Mouse (Mus musculus) myocyte (in vitro differentiated cells): ENCODE measurements around the gene Arhgap11a. TPM values are rescaled to one million over a fixed set of nuclear protein-coding genes. Genes with fewer than 3 reads are reported as not detected.

Source experiments
- H3K27me3 ChIP-seq: one replicate; pipeline ENCODE4 v1.6.1; 2011; ENCODE audit not compliant: control insufficient read depth, insufficient read depth, insufficient read length
- H3K36me3 ChIP-seq: one replicate; pipeline ENCODE4 v1.6.1; 2011; ENCODE audit not compliant: control insufficient read depth, insufficient read depth
- H3K4me2 ChIP-seq: one replicate; pipeline ENCODE4 v1.6.1; 2011; ENCODE audit warnings: low read depth, control low read depth
- H3K4me3 ChIP-seq: one replicate; pipeline ENCODE4 v1.5.1; 2011; ENCODE audit warnings: mild to moderate bottlenecking, control low read depth, moderate library complexity
- H3K79me2 ChIP-seq: one replicate; pipeline ENCODE4 v1.6.1; 2011; ENCODE audit not compliant: control insufficient read depth, insufficient read depth
- H3ac ChIP-seq: one replicate; pipeline ENCODE4 v1.6.1; 2011; ENCODE audit not compliant: control insufficient read depth, insufficient read length
- CEBPB ChIP-seq: IDR thresholded peaks from 2 replicates; pipeline ENCODE4 v1.6.1; 2011; ENCODE audit warnings: mild to moderate bottlenecking, moderate library complexity; ENCODE audit not compliant: poor library complexity, insufficient read depth, severe bottlenecking
- E2F4 ChIP-seq: IDR thresholded peaks from one replicate; pipeline ENCODE4 v1.6.1; 2011; ENCODE audit warnings: mild to moderate bottlenecking, control low read depth, moderate library complexity; ENCODE audit not compliant: insufficient read depth
- MAX ChIP-seq: IDR thresholded peaks from one replicate; pipeline ENCODE4 v1.6.1; 2011; ENCODE audit warnings: low read depth, mild to moderate bottlenecking, control low read depth
- MYOD1 ChIP-seq, 3 experiments: IDR thresholded peaks; one replicate each; pipeline ENCODE4 v1.6.1; 2011; ENCODE audit warnings: control low read depth in 2 of 3, low read depth in 2 of 3, mild to moderate bottlenecking in 2 of 3, moderate library complexity in 1 of 3; ENCODE audit not compliant: insufficient read length in 2 of 3, control insufficient read depth in 1 of 3
- MYOG ChIP-seq, 3 experiments: IDR thresholded peaks; one replicate each; pipeline ENCODE4 v1.6.1; 2011; ENCODE audit warnings: control low read depth in 2 of 3, low read depth in 2 of 3, mild to moderate bottlenecking in 2 of 3; ENCODE audit not compliant: insufficient read length in 2 of 3, control insufficient read depth in 1 of 3, insufficient read depth in 1 of 3
- POLR2A ChIP-seq: IDR thresholded peaks from one replicate; pipeline ENCODE4 v1.6.1; 2011; ENCODE audit warnings: low read depth, mild to moderate bottlenecking, control low read depth, moderate library complexity; ENCODE audit not compliant: insufficient read length
- POLR2AphosphoS2 ChIP-seq: IDR thresholded peaks from one replicate; pipeline ENCODE4 v1.6.1; 2011; ENCODE audit warnings: low read depth, control low read depth; ENCODE audit not compliant: insufficient read length
- REST ChIP-seq: IDR thresholded peaks from one replicate; pipeline ENCODE4 v1.6.1; 2011; ENCODE audit warnings: mild to moderate bottlenecking, control low read depth, moderate library complexity; ENCODE audit not compliant: insufficient read depth, insufficient read length
- SRF ChIP-seq: IDR thresholded peaks from one replicate; pipeline ENCODE4 v1.6.1; 2011; ENCODE audit warnings: low read depth; ENCODE audit not compliant: control insufficient read depth, insufficient read length
- TCF12 ChIP-seq: IDR thresholded peaks from one replicate; pipeline ENCODE4 v1.6.1; 2011; ENCODE audit warnings: mild to moderate bottlenecking, control low read depth; ENCODE audit not compliant: poor library complexity, insufficient read depth, severe bottlenecking
- TCF3 ChIP-seq: IDR thresholded peaks from one replicate; pipeline ENCODE4 v1.6.1; 2011; ENCODE audit warnings: low read depth, control low read depth; ENCODE audit not compliant: insufficient read length
- USF1 ChIP-seq: IDR thresholded peaks from one replicate; pipeline ENCODE4 v1.6.1; 2011; ENCODE audit warnings: low read depth, mild to moderate bottlenecking, control low read depth, moderate library complexity
- polyA plus RNA-seq: library from polyadenylated mRNA; unstranded; fragments of >200 nt; fragmentation: generic; extraction: Trizol; gene quantifications from one replicate; pipeline ENCODE4 v1.2.1, GENCODE M21; 2012; ENCODE audit warnings: missing spikeins

Gene Arhgap11a
- polyA plus RNA-seq, 1 experiment = 6.8 TPM

GRCm38 (mm10) chr2:113803753-113804152, 44.7 kb downstream of the Arhgap11a start:
- H3ac ChIP-seq = no peak overlapping the region
- no peaks in the 10 kb centered on the region for H3K36me3 ChIP-seq
- no peak overlapping the region for H3K4me2 ChIP-seq
- H3K27me3 ChIP-seq = no peaks in the 10 kb centered on the region
- no peaks in the 10 kb centered on the region for H3K79me2 ChIP-seq
- TF ChIP-seq REST (no peak), MAX (no peak), POLR2A (no peak), E2F4 (no peak), CEBPB (no peak), SRF (no peak), TCF12 (no peak), USF1 (no peak)
- H3K4me3 ChIP-seq = no peak overlapping the region

GRCm38 (mm10) chr2:113800846-113801245, 47.6 kb downstream of the Arhgap11a start:
- Histone ChIP-seq H3K27me3 (no peaks in the 10 kb centered on the region), H3ac (no peak overlapping the region), H3K4me3 (no peak overlapping the region), H3K36me3 (no peaks in the 10 kb centered on the region), H3K4me2 (no peak overlapping the region), H3K79me2 (no peaks in the 10 kb centered on the region)
- TF ChIP-seq USF1 (no peak), MYOD1 (IDR thresholded peaks at IDR 0.05; ENCODE audit: control insufficient read depth in 1 of 3, insufficient read length in 2 of 3, low read depth in 2 of 3) (no peak), TCF3 (no peak), CEBPB (no peak), MAX (no peak), POLR2AphosphoS2 (no peak), TCF12 (no peak), SRF (no peak), MYOG (IDR thresholded peaks at IDR 0.05; ENCODE audit: control insufficient read depth in 1 of 3, insufficient read depth in 1 of 3, insufficient read length in 2 of 3, low read depth in 2 of 3) (no peak), E2F4 (no peak), REST (no peak), POLR2A (no peak)

- Histone ChIP-seq H3K4me2 (no peak overlapping the region), H3K36me3 (no peaks in the 10 kb centered on the region), H3K27me3 (no peaks in the 10 kb centered on the region), H3ac (no peak overlapping the region), H3K4me3 (no peak overlapping the region), H3K79me2 (no peaks in the 10 kb centered on the region)
- TF ChIP-seq SRF (no peak), E2F4 (no peak), TCF12 (no peak), USF1 (no peak), MYOG (IDR thresholded peaks at IDR 0.05; ENCODE audit: control insufficient read depth in 1 of 3, insufficient read depth in 1 of 3, insufficient read length in 2 of 3, low read depth in 2 of 3) (no peak), TCF3 (no peak), MAX (no peak)
Observed at GRCm38 (mm10) chr2:113798605-113799004, 49.9 kb downstream of the Arhgap11a start.

DNA sequence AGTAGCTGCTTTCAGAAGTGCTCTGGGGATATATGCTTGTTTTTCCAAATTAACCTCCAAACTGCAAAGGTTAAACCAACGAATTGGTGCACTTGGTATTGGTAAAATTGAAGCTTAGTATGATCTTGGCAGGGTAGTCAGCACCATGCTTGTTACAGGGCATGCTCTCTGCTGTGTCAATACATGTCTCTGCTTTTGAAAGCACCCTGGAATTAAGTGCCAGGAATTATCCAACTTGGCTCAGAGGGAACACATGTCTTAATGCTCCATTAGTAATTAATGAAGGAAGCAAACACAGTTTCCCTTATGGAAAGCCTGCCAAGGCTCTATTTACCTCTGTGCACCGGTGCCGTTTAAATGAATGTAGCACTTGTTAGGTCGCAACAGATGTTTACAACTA, 53.3 kb downstream of the Arhgap11a start:
- no peak overlapping the region for H3ac ChIP-seq
- no peak for TF ChIP-seq TCF3
- no peak for TF ChIP-seq MYOG (IDR thresholded peaks at IDR 0.05; ENCODE audit: control insufficient read depth in 1 of 3, insufficient read depth in 1 of 3, insufficient read length in 2 of 3, low read depth in 2 of 3)
- TF ChIP-seq E2F4 = no peak
- no peak for TF ChIP-seq POLR2A
- no peak for TF ChIP-seq SRF
- TF ChIP-seq USF1 = no peak
- TF ChIP-seq MAX = no peak
- no peak for TF ChIP-seq REST
- TF ChIP-seq POLR2AphosphoS2 = no peak
- TF ChIP-seq CEBPB = no peak
- no peaks in the 10 kb centered on the region for H3K27me3 ChIP-seq
- H3K4me3 ChIP-seq = no peak overlapping the region
- no peak overlapping the region for H3K4me2 ChIP-seq
- no peaks in the 10 kb centered on the region for H3K79me2 ChIP-seq
- no peaks in the 10 kb centered on the region for H3K36me3 ChIP-seq

GRCm38 (mm10) chr2:113793521-113793920, 54.9 kb downstream of the Arhgap11a start:
- H3K79me2 ChIP-seq = no peaks in the 10 kb centered on the region
- H3K4me2 ChIP-seq = no peak overlapping the region
- TF ChIP-seq MAX = no peak
- no peak for TF ChIP-seq SRF
- TF ChIP-seq MYOD1 (IDR thresholded peaks at IDR 0.05; ENCODE audit: control insufficient read depth in 1 of 3, insufficient read length in 2 of 3, low read depth in 2 of 3) = no peak
- no peak for TF ChIP-seq TCF3
- no peak for TF ChIP-seq POLR2AphosphoS2
- no peak for TF ChIP-seq REST
- no peaks in the 10 kb centered on the region for H3K36me3 ChIP-seq
- no peak overlapping the region for H3ac ChIP-seq
- H3K4me3 ChIP-seq = no peak overlapping the region
- H3K27me3 ChIP-seq = no peaks in the 10 kb centered on the region
